Mouse (Mus musculus) forebrain, embryonic 10.5 days (tissue): ENCODE measurements at regions not wholly inside any gene's neighbourhood (a gene's known extent, or its start where the extent isn't known, plus 50 kb on each side); places are given as distances from the start of the nearest gene placed in this dataset.

Source experiments
- DNase-seq: peaks from one replicate; pipeline ENCODE4 v3.0.0-alpha.2; 2017; ENCODE audit warnings: low spot score; ENCODE audit errors: extremely low spot score
- H3K27ac ChIP-seq: fragments of 300-500 bp; sonication (generic); 2 replicates; pipeline ENCODE4 v1.5.1; 2016; ENCODE audit warnings: mild to moderate bottlenecking
- H3K27me3 ChIP-seq: fragments of 300-500 bp; sonication (generic); 2 replicates; pipeline ENCODE4 v1.6.1; 2016; ENCODE audit warnings: mild to moderate bottlenecking; ENCODE audit not compliant: poor library complexity, severe bottlenecking
- H3K36me3 ChIP-seq: fragments of 300-500 bp; sonication (generic); replicated peaks from 2 replicates; pipeline ENCODE4 v1.6.1; 2016; ENCODE audit warnings: mild to moderate bottlenecking, moderate library complexity
- H3K4me1 ChIP-seq: fragments of 300-500 bp; sonication (generic); 2 replicates; pipeline ENCODE4 v1.6.1; 2016
- H3K4me3 ChIP-seq: fragments of 300-500 bp; sonication (generic); 2 replicates; pipeline ENCODE4 v1.5.1; 2016; ENCODE audit warnings: mild to moderate bottlenecking, moderate library complexity
- H3K9me3 ChIP-seq: fragments of 300-500 bp; sonication (generic); 2 replicates; pipeline ENCODE4 v1.6.1; 2016; ENCODE audit warnings: mild to moderate bottlenecking, moderate library complexity
- WGBS: fragments of 180-500 bp; shearing (Covaris S2); methylation state at CpG from one replicate; pipeline ENCODE4 v1.1.7; 2016; 5-methylcytosine and 5-hydroxymethylcytosine counted together

- DNase-seq: no peak
- peak overlapping the region; percentile 66; the same call in 1 of the 2 replicates for H3K27ac ChIP-seq
- H3K9me3 ChIP-seq: no peaks in the 10 kb centered on the region
- H3K27me3 ChIP-seq: peaks cover 6% of the 10 kb centered on the region; the same call in 1 of the 2 replicates
- 75% methylated on average over 8 of the region's 8 CpGs for WGBS
- H3K4me1 ChIP-seq: peaks cover 20% of the 10 kb centered on the region
- no peak overlapping the region for H3K4me3 ChIP-seq
- H3K36me3 ChIP-seq: no peaks in the 10 kb centered on the region
These were observed 78.0 kb upstream of the Mgme1 start for GRCm38 (mm10) chr2:144192428-144192827.

DNA sequence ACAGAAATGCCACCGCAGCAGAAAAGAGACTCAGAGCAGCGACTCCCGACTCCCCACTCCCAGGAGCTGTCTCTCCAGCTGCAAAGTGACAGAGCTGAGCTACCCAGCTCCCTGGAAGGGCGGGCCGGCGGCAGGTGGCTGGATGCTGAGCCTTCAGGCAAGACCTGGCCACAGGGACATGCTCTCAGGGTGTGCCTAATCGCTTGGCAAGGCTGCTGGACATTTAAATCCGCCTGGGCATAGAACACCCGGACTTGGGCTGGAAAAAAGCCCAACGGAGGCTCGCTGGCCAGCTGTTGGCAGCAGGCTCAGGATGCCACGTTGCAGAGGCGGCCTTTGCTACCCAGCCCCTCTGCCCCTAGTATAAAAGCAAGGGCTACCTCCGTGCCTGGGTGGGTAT lies 74.6 kb upstream of the Mgme1 start:
- Histone ChIP-seq H3K27ac (no peak overlapping the region), H3K36me3 (no peaks in the 10 kb centered on the region), H3K4me3 (no peak overlapping the region), H3K9me3 (0 out of 2 replicates have a peak, but pooled peaks cover 3% of the 10 kb centered on the region), H3K27me3 (peaks cover 6% of the 10 kb centered on the region; the same call in 1 of the 2 replicates), H3K4me1 (peaks cover 12% of the 10 kb centered on the region; the same call in 1 of the 2 replicates)
- WGBS: 56% methylated on average over 14 of the region's 14 CpGs
- no peak for DNase-seq

DNA sequence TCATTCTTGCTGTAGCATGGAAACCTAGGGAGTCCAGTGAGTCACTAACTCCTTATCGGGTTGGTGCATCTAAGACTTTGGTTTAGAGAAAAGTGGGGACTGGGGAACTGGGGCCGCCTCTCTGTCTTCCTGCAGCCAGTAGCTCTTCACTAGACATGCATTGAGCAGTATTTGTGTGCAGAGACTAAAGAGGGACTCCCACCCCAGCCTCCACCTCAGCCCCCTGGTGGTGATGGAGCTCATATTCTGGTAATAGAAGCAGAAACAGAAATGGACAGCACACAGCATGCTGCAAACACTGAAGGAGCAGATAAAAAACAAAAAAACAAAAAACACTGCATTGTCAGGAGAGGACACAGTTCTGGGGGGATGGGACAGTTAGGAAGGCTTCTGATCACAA lies 73.3 kb upstream of the Mgme1 start:
- Histone ChIP-seq H3K9me3 (0 out of 2 replicates have a peak, but pooled peaks cover 3% of the 10 kb centered on the region), H3K27me3 (peaks cover 6% of the 10 kb centered on the region; the same call in 1 of the 2 replicates), H3K36me3 (no peaks in the 10 kb centered on the region), H3K4me1 (peaks cover 10% of the 10 kb centered on the region; the same call in 1 of the 2 replicates), H3K4me3 (no peak overlapping the region), H3K27ac (no peak overlapping the region)
- no peak for DNase-seq
- WGBS: 78% methylated on average over 2 of the region's 2 CpGs

GRCm38 (mm10) chr2:144198326-144199051 lies 72.0 kb upstream of the Mgme1 start:
- WGBS: 76% methylated on average over 13 of the region's 13 CpGs
- DNase-seq: no peak
- Histone ChIP-seq H3K9me3 (0 out of 2 replicates have a peak, but pooled peaks cover 3% of the 10 kb centered on the region), H3K4me3 (no peak overlapping the region), H3K27me3 (peaks cover 6% of the 10 kb centered on the region; the same call in 1 of the 2 replicates), H3K36me3 (no peaks in the 10 kb centered on the region), H3K4me1 (0 out of 2 replicates have a peak, but pooled peaks cover 9% of the 10 kb centered on the region), H3K27ac (peak overlapping the region; percentile 48; the same call in 1 of the 2 replicates)
